7 mouse cellular contexts compared by ENCODE assay signal in the genomic region with DNA sequence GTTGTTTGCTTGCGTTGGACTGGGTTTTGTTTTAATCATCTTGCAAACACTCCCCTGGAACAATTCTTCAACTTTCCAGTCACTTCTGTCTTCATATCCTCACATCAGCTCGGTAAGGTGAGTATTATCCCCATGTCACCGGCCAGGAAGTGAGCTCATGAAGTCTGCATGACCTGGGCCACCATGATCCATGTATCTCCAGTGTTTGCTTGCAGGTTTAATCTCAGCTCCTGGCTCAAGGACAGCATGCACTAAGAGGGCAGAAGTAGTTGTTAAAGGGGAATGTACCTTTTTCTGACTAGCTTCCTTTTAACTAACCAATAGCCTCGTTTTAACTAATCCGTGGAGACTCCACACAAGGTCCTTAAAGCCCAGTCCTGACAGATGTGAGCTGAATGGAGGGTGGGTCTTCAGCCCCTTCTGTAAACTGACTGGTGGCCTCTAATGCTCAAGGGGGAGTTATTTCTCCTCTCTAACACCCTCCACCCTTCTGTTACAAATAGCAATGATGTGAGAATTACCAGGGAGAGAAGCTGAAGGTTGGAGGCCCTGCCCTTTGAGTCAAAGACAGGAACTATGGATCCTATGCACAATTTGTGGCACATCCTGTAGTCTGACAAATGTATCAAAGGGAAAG. TPM values are rescaled to one million over a fixed set of nuclear protein-coding genes. Genes with fewer than 3 reads are reported as not detected.
A peak's percentile ranks its signal among the peaks of the same experiment; 100 is the strongest.
DNase-seq lines count a peak whose midpoint lies in the region; ATAC-seq and TF ChIP-seq lines count a peak whose summit lies in the region.

No protein-coding gene starts in this region.

- H3K4me2 ChIP-seq in lung, embryonic 16.5 days (ENCODE audit: low read depth, low read length): peak overlapping the region; percentile 82
- peak overlapping the region; percentile 91 for H3K4me2 ChIP-seq in hindbrain, embryonic 15.5 days
- peak overlapping the region; percentile 95 for H3K4me2 ChIP-seq in midbrain, postnatal 0 days (ENCODE audit: low read depth, low read length, poor library complexity, severe bottlenecking)

- peak overlapping the region; percentile 5; the same call in 1 of the 2 replicates for H3K9ac ChIP-seq in lung, embryonic 16.5 days (ENCODE audit: low read length)
- no peak overlapping the region for H3K9ac ChIP-seq in hindbrain, embryonic 15.5 days
- H3K9ac ChIP-seq in midbrain, postnatal 0 days (replicated peaks; ENCODE audit: low read length, poor library complexity, severe bottlenecking): no peak overlapping the region

- no peaks in the 10 kb centered on the region for H3K36me3 ChIP-seq in lung, embryonic 16.5 days (ENCODE audit: control insufficient read depth, insufficient read depth, low read length)
- H3K36me3 ChIP-seq in hindbrain, embryonic 15.5 days: no peaks in the 10 kb centered on the region
- H3K36me3 ChIP-seq in midbrain, postnatal 0 days (ENCODE audit: insufficient read depth, low read length): no peaks in the 10 kb centered on the region

- peak overlapping the region; percentile 24 for H3K27ac ChIP-seq in lung, embryonic 16.5 days (ENCODE audit: low read length)
- H3K27ac ChIP-seq in hindbrain, embryonic 15.5 days (replicated peaks): no peak overlapping the region
- H3K27ac ChIP-seq in midbrain, postnatal 0 days (ENCODE audit: low read depth, low read length): no peak overlapping the region

- ATAC-seq in lung, embryonic 16.5 days (ENCODE audit: low read depth): no peak
- ATAC-seq in hindbrain, embryonic 15.5 days (ENCODE audit: low FRiP score, low read depth): no peak
- no peak for ATAC-seq in midbrain, postnatal 0 days (ENCODE audit: low FRiP score)

- no peaks in the 10 kb centered on the region for H3K9me3 ChIP-seq in lung, embryonic 16.5 days (ENCODE audit: control insufficient read depth, low read length)
- H3K9me3 ChIP-seq in hindbrain, embryonic 15.5 days: no peaks in the 10 kb centered on the region
- no peaks in the 10 kb centered on the region for H3K9me3 ChIP-seq in midbrain, postnatal 0 days (ENCODE audit: low read length)

- TF ChIP-seq POLR2A in lung, adult 2 months (IDR thresholded peaks at IDR 0.05; ENCODE audit: borderline replicate concordance, extremely low read depth, low read depth, low read length): no peak

- no peak for TF ChIP-seq CTCF in lung, adult 2 months (IDR thresholded peaks at IDR 0.05; ENCODE audit: insufficient read depth, low read length)
- no peak for TF ChIP-seq CTCF in midbrain, postnatal 0 days (IDR thresholded peaks at IDR 0.05)

- 14% methylated on average over 5 of the region's 5 CpGs for WGBS in lung, embryonic 16.5 days
- WGBS in lung, adult 2 months: 20% methylated on average over 5 of the region's 5 CpGs
- 36% methylated on average over 5 of the region's 5 CpGs for WGBS in hindbrain, embryonic 15.5 days
- 34% methylated on average over 5 of the region's 5 CpGs for WGBS in midbrain, postnatal 0 days

- no peaks in the 10 kb centered on the region for H3K27me3 ChIP-seq in lung, embryonic 16.5 days (ENCODE audit: control insufficient read depth, insufficient read depth, low read depth, low read length)
- H3K27me3 ChIP-seq in hindbrain, embryonic 15.5 days: no peaks in the 10 kb centered on the region
- no peaks in the 10 kb centered on the region for H3K27me3 ChIP-seq in midbrain, postnatal 0 days (ENCODE audit: insufficient read depth, low read length)

- H3K4me3 ChIP-seq in lung, embryonic 16.5 days (ENCODE audit: low read length): peak overlapping the region; percentile 82
- no peak overlapping the region for H3K4me3 ChIP-seq in lung, adult 2 months (replicated peaks; ENCODE audit: extremely low read depth, low read depth, low read length)
- H3K4me3 ChIP-seq in hindbrain, embryonic 15.5 days: peak overlapping the region; percentile 90
- H3K4me3 ChIP-seq in midbrain, postnatal 0 days (ENCODE audit: low read depth, low read length): peak overlapping the region; percentile 71; the same call in 1 of the 2 replicates

- H3K4me1 ChIP-seq in lung, embryonic 16.5 days (replicated peaks; ENCODE audit: control insufficient read depth, insufficient read depth, low read length): peaks cover 36% of the 10 kb centered on the region
- H3K4me1 ChIP-seq in lung, adult 2 months (ENCODE audit: control insufficient read depth, insufficient read depth, low read length): peaks cover 4% of the 10 kb centered on the region; the same call in 1 of the 2 replicates
- peaks cover 11% of the 10 kb centered on the region for H3K4me1 ChIP-seq in hindbrain, embryonic 15.5 days (replicated peaks)
- H3K4me1 ChIP-seq in midbrain, postnatal 0 days (ENCODE audit: insufficient read depth, low read length): peaks cover 5% of the 10 kb centered on the region; the same call in 1 of the 2 replicates

- DNase-seq in lung, adult 2 months: no peak
- peak; percentile 34 for DNase-seq in embryo, embryonic 11 days
- no peak for DNase-seq in midbrain, postnatal 0 days (ENCODE audit: low spot score)
- no peak for DNase-seq in spleen, postnatal 36 days (ENCODE audit: low spot score in 2 of 2)
- DNase-seq in right cerebral cortex, postnatal 36 days (ENCODE audit: low spot score in 2 of 2): no peak

RNA-seq across cellular contexts. Expression of a gene that starts 0.9 kb away (rescaled TPM):
- polyA plus RNA-seq in lung, embryonic 16.5 days (2015; fragmentation: Nextera tagmentation; extraction: Ambion mirVana): 26.7 and 27.4 TPM in 2 replicates
- polyA plus RNA-seq in lung, adult 2 months (2012; rRNA removed): 13.5 and 15.0 TPM in 2 replicates
- 8.8 and 9.5 TPM in 2 replicates for polyA plus RNA-seq in hindbrain, embryonic 15.5 days (2015; fragmentation: Nextera tagmentation; extraction: Ambion mirVana)
- 3.1 and 5.2 TPM in 2 replicates for total RNA-seq in midbrain, postnatal 0 days (2014; rRNA removed)
- polyA plus RNA-seq in midbrain, postnatal 0 days (2015; fragmentation: Nextera tagmentation; extraction: Ambion mirVana): 7.0 and 7.3 TPM in 2 replicates
